Mouse (Mus musculus): ENCODE measurements around the gene Ptprr.

GRCm38 (mm10) chr10:115984308-115984707 lies 33.7 kb upstream of the Ptprr start:
- TF ChIP-seq CTCF (IDR thresholded peaks at IDR 0.05; ENCODE audit: insufficient read depth, low read depth, low read length), result no peak
- TF ChIP-seq POLR2A (IDR thresholded peaks at IDR 0.05; ENCODE audit: insufficient read depth, low read depth, low read length), result no peak
